Mouse (Mus musculus) erythroblast, adult 5-6 weeks (primary cell): ENCODE results near the gene Car11. TPM values are rescaled to one million over a fixed set of nuclear protein-coding genes. Genes with fewer than 3 reads are reported as not detected.

Experiments
- ATAC-seq: replicated peaks from 2 replicates; pipeline ENCODE4 v1.8.0; 2016; ENCODE audit warnings: moderate number of reproducible peaks, mild to moderate bottlenecking, moderate TSS enrichment, inconsistent platforms; ENCODE audit not compliant: poor library complexity, low FRiP score, severe bottlenecking
- total RNA-seq, 2 experiments: library from RNA; stranded (forward) in 1 of 2; stranded (reverse) in 1 of 2; fragments of 150-400 nt in 1 of 2; fragments of 200-764, 138-1000 nt in 1 of 2; gene quantifications; 2 replicates each; pipeline versions ENCODE4 v1.2.3 to v1.2.4; 2015 to 2017; ENCODE audit warnings: low replicate concordance in 2 of 2

The Car11 gene
- total RNA-seq, 2 experiments from 2014 or later, result not detected

DNA sequence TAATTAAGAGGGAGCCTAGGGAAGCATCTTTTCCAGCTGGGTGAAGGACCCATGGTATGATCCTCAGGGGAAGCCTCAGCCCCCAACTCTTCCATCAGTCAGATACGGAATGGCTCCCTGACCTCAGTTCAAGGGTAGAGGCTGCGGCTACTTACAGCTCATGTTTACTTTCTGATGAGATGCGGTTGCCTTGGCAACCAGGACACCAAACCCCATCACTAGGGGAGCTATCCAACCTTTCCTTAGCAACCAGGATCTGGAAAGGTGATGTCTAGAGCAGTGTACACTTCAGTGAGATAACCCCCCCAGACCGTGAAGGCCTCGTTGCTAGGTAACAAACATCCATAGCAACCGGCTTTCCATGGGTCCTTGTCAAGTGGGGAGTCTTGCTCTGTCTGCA, 9.4 kb downstream of the Car11 start:
- no peak for ATAC-seq

- no peak for ATAC-seq
These were observed 10.2 kb downstream of the Car11 start for GRCm38 (mm10) chr7:45709677-45710355.

DNA sequence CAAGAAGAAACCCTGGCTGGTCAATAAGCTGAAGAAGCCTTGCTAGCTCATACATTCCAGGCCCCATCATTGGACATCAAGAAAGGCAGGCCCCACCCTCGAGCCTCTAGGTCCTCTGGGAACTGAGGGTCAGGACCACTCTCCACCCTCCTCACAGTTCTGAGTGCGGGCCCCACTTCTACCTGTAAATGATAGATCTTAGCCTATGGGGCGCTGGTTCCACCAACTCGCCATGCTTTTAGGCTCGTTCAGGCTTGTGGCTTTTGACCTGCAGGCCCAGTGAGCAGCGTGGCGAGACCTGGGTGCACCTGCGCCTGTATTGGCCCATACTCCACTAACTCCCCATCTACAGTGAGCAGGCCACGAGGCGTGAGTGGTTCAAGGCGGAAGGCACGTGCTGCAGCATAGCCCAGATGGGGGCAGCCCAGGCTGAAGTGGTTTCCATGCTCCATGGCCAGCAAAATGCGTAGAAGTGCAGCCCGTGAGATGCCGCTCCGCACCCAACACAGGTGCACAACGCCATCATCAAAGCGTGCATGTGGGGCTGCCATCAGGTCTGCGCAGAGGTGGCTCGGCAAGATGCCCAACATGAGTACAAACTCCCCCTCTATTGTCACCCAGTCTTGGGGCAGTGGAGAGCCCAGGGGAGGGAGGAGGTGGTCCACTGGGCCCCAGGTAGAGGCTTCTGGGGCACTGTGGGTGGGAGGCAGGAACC, 11.0 kb downstream of the Car11 start:
- ATAC-seq, result no peak

DNA sequence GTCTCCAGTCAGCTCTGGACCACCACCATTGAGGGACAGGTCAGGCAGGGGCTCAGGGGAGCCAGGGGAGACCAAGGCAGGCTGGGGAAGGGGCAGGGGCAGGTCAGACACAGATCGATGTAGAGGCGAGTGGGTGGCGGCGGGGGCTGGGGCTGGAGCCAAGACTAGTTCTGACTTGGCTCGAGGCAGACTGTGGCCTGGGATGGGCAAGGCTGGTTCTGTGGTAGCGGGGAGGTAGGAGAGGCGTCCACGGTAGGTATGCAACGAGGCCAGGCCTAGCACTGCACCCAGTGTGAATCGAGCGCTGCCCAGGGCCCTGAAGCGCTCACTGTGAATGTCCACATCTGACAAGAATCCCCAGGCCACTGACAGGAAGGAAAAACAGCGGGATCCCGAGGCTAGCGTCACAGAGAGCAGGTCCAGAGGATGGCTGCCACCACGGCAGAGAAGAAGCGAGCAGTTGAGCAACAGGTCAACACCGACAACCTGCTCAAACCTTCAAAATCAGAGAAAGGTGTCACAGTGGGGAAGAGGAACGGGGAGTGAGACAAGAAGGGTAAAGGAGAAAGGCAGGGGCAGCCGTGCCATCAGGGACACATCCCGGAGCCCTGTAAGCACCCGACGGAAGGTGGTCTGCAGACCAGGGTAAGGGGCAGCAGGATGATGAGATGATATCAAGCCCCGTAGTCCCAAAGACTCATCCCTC, 11.8 kb downstream of the Car11 start:
- ATAC-seq, result no peak

DNA sequence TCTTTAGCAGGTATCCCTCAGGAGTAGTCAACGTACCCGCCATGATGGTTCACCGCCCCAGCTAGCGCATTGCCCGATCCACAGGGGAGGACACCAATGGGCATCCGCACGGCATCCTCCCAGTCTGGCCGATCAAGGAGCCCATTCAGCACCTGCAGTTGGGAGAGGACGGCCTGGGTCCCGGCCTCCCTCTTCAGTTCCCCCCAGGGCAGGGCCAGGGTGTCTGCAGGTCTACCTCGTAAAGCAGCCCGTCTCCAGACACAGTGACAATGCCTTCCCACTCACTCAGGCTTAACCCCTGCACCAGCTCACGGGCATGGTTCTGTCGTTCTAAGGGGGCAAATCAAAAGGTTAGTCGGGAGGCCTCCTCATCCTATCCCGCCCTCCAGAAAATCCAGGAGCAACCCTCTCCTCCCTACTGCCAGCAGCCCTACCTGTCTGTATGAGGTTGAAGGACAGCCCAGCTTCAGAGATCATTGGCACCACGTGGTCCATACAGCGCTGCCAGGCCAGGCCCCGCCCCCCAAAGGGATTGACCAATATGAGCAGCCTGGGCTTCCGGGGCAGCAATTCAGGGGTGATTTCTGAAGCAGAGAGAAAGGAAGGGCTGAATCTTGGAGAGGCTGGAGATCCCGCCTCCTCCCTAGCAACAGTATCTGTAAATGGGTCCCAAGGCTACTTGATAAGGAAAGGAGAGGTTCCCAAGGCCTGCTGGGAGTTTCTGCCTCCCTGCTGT, 12.5 kb downstream of the Car11 start:
- no peak for ATAC-seq

- ATAC-seq, result no peak
These were observed 13.8 kb downstream of the Car11 start for GRCm38 (mm10) chr7:45713396-45713795.

DNA sequence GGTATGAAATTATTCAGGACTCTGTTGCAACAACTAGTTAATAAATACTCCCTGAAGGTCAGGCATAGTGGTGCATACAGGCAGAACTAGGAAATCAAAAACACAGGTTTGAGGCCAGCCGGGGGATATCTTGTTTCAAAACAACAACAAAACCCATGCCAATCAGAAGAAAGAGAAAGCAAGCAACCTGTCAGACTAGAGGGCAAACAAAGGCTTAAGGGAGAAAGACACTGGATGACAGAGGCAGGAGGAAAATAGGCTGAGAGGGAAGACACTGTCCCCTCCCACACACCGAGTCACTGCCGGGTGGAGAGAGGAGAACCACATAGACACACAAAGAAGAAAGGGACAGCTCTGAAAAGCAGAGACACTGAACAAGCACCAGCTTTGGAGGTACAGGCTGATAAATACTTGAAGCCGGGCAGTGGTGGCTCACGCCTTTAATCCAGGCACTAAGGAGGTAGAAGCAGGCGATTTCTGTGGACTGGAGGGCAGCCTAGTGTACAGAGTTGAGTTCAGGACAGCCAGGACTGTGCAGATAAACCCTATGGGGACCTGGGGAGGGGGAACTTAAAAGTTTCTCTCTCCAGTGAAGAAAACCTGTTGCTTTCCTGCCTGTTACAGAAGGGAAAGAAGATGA, 14.4 kb downstream of the Car11 start:
- ATAC-seq, result no peak

GRCm38 (mm10) chr7:45714630-45715089, 15.0 kb downstream of the Car11 start:
- ATAC-seq, result peak; percentile 45

GRCm38 (mm10) chr7:45715090-45715708, 15.6 kb downstream of the Car11 start, which contains the start of gene Rpl18:
Gene Rpl18, plus strand, starts transcription at chr7:45715457.
- ATAC-seq, result peak; percentile 81

DNA sequence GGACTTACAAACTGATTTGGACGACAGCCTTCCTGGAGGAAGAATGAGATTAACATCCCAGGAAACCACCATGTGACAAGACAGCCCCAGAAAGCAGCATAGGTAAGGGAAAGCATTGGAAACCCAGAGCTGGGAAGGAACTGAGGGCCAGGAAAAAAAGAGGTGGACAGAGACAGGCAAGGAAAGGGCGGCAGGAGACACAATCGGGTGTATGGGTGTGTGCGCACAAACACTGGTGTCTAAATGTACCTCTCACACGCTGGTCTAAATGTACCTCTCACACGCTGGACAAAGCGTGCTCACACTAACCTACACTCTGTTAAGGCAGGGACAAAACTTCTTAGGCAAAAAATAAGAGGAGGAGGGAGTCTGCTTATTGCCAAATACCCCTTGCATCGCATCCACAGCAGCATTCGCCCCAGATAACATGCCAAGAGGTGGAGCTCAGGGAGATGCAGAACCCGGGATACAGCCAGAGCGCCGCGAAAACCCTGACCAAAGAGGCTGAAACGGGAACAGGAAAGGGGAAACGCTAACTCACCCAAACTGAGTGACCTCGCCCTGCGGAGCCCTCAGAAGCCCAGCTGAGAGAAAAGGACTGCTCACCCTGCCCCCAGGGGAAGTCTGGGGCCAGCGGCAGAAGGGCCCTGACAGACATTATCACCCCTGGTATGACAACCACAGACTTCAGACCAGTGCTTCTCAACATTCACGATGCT, 16.3 kb downstream of the Car11 start:
- no peak for ATAC-seq

GRCm38 (mm10) chr7:45716460-45716857, 16.8 kb downstream of the Car11 start:
- no peak for ATAC-seq

DNA sequence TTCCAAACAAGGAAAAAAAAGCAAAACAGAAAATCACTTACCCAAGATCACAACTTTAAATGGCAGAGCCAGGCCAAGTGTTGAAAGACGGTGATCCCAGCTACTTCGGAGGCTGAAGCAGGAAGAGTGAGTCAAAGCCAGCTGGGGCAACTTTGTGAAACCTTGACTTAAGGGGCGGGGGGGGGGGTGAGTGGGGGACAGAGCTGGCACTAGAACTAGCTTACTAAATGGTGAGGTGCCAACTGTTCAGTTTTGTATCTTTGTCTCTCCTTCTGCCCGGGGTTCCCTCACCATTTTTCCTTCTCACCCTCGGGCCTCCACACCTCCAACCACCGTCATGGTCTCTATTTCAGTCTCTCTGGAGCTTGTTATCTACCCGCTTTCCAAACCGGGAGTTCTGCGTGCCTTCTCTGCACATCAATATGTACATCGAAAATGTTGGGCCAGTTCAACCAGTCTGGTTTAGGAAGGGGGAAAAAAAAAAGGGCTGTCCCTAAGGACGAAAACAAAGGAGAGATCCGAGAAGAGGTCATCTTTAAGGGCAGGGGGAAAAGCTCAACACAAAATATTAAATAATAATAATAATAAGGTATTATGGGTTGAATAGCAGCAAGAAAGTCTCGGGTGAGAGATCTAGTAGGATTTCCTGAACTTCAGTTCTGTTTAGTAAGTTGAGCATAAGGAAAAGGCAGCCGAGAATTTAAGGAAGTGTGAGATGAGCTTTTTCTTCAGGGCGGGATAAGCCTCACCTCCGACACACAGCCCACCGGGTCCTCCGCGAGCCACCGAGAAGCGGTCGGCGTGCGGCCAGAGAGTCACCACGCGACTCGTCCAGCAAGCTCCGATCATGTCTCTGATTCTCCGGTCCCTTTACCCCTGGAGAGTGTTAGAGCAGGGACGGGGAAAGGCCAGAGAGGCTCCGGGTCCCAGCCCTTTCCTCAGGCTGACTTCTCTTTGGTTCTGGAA, 17.6 kb downstream of the Car11 start:
- ATAC-seq, result peak; percentile 44

DNA sequence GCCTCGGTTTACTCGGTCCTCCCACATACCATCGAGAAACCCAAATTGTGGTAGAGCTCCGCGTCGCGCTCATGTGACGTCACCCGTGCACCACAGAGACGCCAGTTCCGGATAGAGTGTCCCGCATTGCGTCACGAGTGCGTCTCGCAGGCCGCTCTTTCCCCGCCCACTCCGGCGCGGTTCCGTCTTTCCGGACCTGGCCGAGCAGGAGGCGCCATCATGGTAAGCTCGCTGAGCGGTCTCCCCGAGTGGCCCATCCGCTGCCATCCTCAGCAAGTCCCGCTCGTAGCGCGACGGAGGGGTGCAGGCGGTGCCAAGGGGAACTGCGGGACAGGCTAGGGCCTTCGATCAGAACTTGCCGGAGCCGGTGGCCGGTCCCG, 18.3 kb downstream of the Car11 start, which contains the start of gene Sphk2:
Gene Sphk2, minus strand, starts transcription at position 85 of the 380 bp plus-strand sequence.
- peak; percentile 72 for ATAC-seq

DNA sequence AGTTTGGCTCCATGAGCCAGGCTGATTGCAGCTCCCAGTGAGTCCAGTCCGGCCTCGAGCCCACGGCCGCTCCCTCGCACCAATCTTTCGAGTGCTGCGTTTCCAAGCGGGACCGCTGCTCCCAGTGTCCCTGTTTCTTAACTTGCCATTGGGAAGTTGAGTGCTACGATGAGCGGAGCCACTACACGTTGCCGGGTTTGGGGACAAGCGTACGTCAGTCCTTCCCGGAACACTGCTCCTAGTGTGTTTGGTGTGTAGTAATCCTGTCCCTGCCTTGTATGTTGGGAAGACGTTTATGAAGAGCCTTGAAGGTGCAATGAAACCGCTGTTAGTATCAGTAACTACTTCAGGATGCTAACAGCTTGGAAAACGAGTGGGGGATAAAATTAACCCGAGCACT, 18.7 kb downstream of the Car11 start:
- ATAC-seq, result no peak

DNA sequence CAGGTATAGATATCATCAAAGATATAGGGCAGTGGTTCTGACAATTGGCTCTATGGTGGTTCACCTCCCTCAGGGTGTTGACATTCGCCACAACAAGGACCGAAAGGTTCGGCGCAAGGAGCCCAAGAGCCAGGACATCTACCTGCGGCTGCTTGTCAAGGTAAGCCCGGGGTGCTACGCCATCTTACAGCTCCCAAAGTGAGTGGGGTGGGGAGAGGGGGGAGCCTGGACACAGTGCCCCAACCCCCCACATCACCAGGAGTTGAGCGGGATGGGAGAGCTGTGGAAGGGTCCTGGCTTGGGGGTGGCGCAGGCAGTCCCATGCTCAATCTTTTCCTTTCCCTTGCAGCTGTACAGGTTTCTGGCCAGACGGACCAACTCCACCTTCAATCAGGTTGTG, 19.5 kb downstream of the Car11 start:
- no peak for ATAC-seq

GRCm38 (mm10) chr7:45719738-45720412, 20.2 kb downstream of the Car11 start:
- ATAC-seq, result no peak
